Mouse (Mus musculus) neural tube, embryonic 14.5 days (tissue): ENCODE data around the gene Sipa1. TPM values are rescaled to one million over a fixed set of nuclear protein-coding genes. Genes with fewer than 3 reads are reported as not detected.
A peak's percentile ranks its signal among the peaks of the same experiment; 100 is the strongest.
"Not testable (repeated sequence)": the region's sequence is repeated elsewhere in the genome, so short reads cannot be mapped to it uniquely, and the experiment has no call there.

Experiments used
- ATAC-seq: fragments of 200-750 bp; cut with Nextera tagmentation; 2 replicates; pipeline ENCODE4 v1.8.0; 2017; ENCODE audit warnings: low read depth, mild to moderate bottlenecking, moderate TSS enrichment, moderate library complexity
- H3K27ac ChIP-seq: fragments of 300-500 bp; sonication (generic); 2 replicates; pipeline ENCODE4 v1.5.1; 2014; ENCODE audit warnings: low read depth, mild to moderate bottlenecking, control low read depth, low read length, moderate library complexity, mixed read lengths
- H3K27me3 ChIP-seq: fragments of 300-500 bp; sonication (generic); 2 replicates; pipeline ENCODE4 v1.6.1; 2014; ENCODE audit warnings: low read length; ENCODE audit not compliant: control insufficient read depth, insufficient read depth
- H3K36me3 ChIP-seq: fragments of 300-500 bp; sonication (generic); 2 replicates; pipeline ENCODE4 v1.6.1; 2014; ENCODE audit warnings: low read length, mixed read lengths; ENCODE audit not compliant: control insufficient read depth, insufficient read depth
- H3K4me1 ChIP-seq: fragments of 300-500 bp; sonication (generic); 2 replicates; pipeline ENCODE4 v1.6.1; 2014; ENCODE audit warnings: low read length; ENCODE audit not compliant: control insufficient read depth, insufficient read depth
- H3K4me2 ChIP-seq: fragments of 300-500 bp; sonication (generic); 2 replicates; pipeline ENCODE4 v1.6.1; 2014; ENCODE audit warnings: mild to moderate bottlenecking, low read depth, low read length, control low read depth
- H3K4me3 ChIP-seq: fragments of 300-500 bp; sonication (generic); 2 replicates; pipeline ENCODE4 v1.5.1; 2014; ENCODE audit warnings: low read depth, low read length, control low read depth, mixed read lengths
- H3K9ac ChIP-seq: fragments of 300-500 bp; sonication (generic); replicated peaks from 2 replicates; pipeline ENCODE4 v1.6.1; 2014; ENCODE audit warnings: low read depth, mild to moderate bottlenecking, control low read depth, low read length, mixed read lengths
- H3K9me3 ChIP-seq: fragments of 300-500 bp; sonication (generic); 2 replicates; pipeline ENCODE4 v1.6.1; 2016; ENCODE audit warnings: low read length; ENCODE audit not compliant: control insufficient read depth
- WGBS: fragments of 180-500 bp; shearing (Covaris S2); extraction: QIAGEN DNeasy Blood & Tissue Kit; methylation state at CpG from one replicate; pipeline ENCODE4 v1.1.7; 2014; 5-methylcytosine and 5-hydroxymethylcytosine counted together
- polyA plus RNA-seq: library from polyadenylated mRNA; unstranded; fragments of >200 nt; fragmentation: Nextera tagmentation; extraction: Ambion mirVana; gene quantifications from 2 replicates; pipeline ENCODE4 v1.2.1, GENCODE M21; 2014

The Sipa1 gene
- polyA plus RNA-seq, 1 experiment from 2014 or later, result 7.7 TPM

- Histone ChIP-seq H3K9ac (peak within 1 kb of the TSS; percentile 81), H3K4me2 (peak within 1 kb of the TSS; percentile 95), H3K36me3 (peaks cover 40% of the 10 kb centered on the region), H3K27me3 (no peaks in the 10 kb centered on the region), H3K4me3 (peak within 1 kb of the TSS; percentile 86), H3K9me3 (no peaks in the 10 kb centered on the region), H3K27ac (peak within 1 kb of the TSS; percentile 82), H3K4me1 (peaks cover 29% of the 10 kb centered on the region)
- WGBS, result under 1% methylated on average over 69 of the region's 69 CpGs
- peak; percentile 96 for ATAC-seq
Measured at GRCm38 (mm10) chr19:5688200-5689087, 24.9 kb upstream of the Sipa1 start, which contains the start of the genes Map3k11 and Pcnx3. Gene Map3k11 (plus strand): TSS chr19:5688742. Gene Pcnx3 (minus strand): TSS chr19:5688908.

- Histone ChIP-seq H3K9me3 (no peaks in the 10 kb centered on the region), H3K36me3 (peaks cover 46% of the 10 kb centered on the region), H3K4me1 (peaks cover 29% of the 10 kb centered on the region), H3K9ac (peak overlapping the region; percentile 81), H3K4me3 (peak overlapping the region; percentile 86), H3K27me3 (no peaks in the 10 kb centered on the region), H3K4me2 (peak overlapping the region; percentile 95), H3K27ac (peak overlapping the region; percentile 82; the same call in 1 of the 2 replicates)
- ATAC-seq, result no peak
- WGBS, result 18% methylated on average over 9 of the region's 9 CpGs
Measured at GRCm38 (mm10) chr19:5687738-5688137, 24.2 kb upstream of the Sipa1 start.

- Histone ChIP-seq H3K4me1 (peaks cover 29% of the 10 kb centered on the region), H3K36me3 (peaks cover 54% of the 10 kb centered on the region)
- WGBS, result 89% methylated on average over 11 of the region's 12 CpGs
- H3K9ac ChIP-seq, H3K27ac ChIP-seq, H3K9me3 ChIP-seq, ATAC-seq, H3K4me3 ChIP-seq, H3K4me2 ChIP-seq, H3K27me3 ChIP-seq: not testable (repeated sequence)
Measured at GRCm38 (mm10) chr19:5686954-5687353, 23.4 kb upstream of the Sipa1 start.

GRCm38 (mm10) chr19:5686437-5686836 is 22.9 kb upstream of the Sipa1 start:
- H3K4me3 ChIP-seq, result no peak overlapping the region
- 95% methylated on average over 13 of the region's 13 CpGs for WGBS
- ATAC-seq, result no peak
- no peak overlapping the region for H3K4me2 ChIP-seq
- no peak overlapping the region for H3K27ac ChIP-seq
- no peaks in the 10 kb centered on the region for H3K27me3 ChIP-seq
- no peaks in the 10 kb centered on the region for H3K9me3 ChIP-seq
- H3K9ac ChIP-seq, result no peak overlapping the region
- H3K36me3 ChIP-seq, result peaks cover 58% of the 10 kb centered on the region
- peaks cover 27% of the 10 kb centered on the region for H3K4me1 ChIP-seq

- peaks cover 21% of the 10 kb centered on the region for H3K4me1 ChIP-seq
- H3K27ac ChIP-seq, result no peak overlapping the region
- 96% methylated on average over 11 of the region's 11 CpGs for whole genome bisulfite sequencing
- H3K9ac ChIP-seq, result no peak overlapping the region
- peaks cover 58% of the 10 kb centered on the region for H3K36me3 ChIP-seq
- no peaks in the 10 kb centered on the region for H3K27me3 ChIP-seq
- no peaks in the 10 kb centered on the region for H3K9me3 ChIP-seq
- H3K4me2 ChIP-seq, result no peak overlapping the region
- no peak for ATAC-seq
- H3K4me3 ChIP-seq, result no peak overlapping the region
Measured at GRCm38 (mm10) chr19:5685861-5686260, 22.4 kb upstream of the Sipa1 start.

GRCm38 (mm10) chr19:5685431-5685830 is 21.9 kb upstream of the Sipa1 start:
- H3K36me3 ChIP-seq, result peaks cover 58% of the 10 kb centered on the region
- no peak overlapping the region for H3K4me2 ChIP-seq
- no peaks in the 10 kb centered on the region for H3K27me3 ChIP-seq
- no peak for ATAC-seq
- H3K9ac ChIP-seq, result no peak overlapping the region
- no peak overlapping the region for H3K27ac ChIP-seq
- WGBS, result 93% methylated on average over 19 of the region's 19 CpGs
- no peak overlapping the region for H3K4me3 ChIP-seq
- no peaks in the 10 kb centered on the region for H3K9me3 ChIP-seq
- H3K4me1 ChIP-seq, result peaks cover 17% of the 10 kb centered on the region

GRCm38 (mm10) chr19:5684985-5685384 is 21.5 kb upstream of the Sipa1 start:
- Histone ChIP-seq H3K9ac (no peak overlapping the region), H3K4me2 (no peak overlapping the region), H3K4me3 (no peak overlapping the region), H3K9me3 (no peaks in the 10 kb centered on the region), H3K27me3 (no peaks in the 10 kb centered on the region), H3K4me1 (peaks cover 12% of the 10 kb centered on the region), H3K36me3 (peaks cover 62% of the 10 kb centered on the region), H3K27ac (no peak overlapping the region)
- no peak for ATAC-seq
- 92% methylated on average over 13 of the region's 13 CpGs for WGBS

GRCm38 (mm10) chr19:5684236-5684635 is 20.7 kb upstream of the Sipa1 start:
- Histone ChIP-seq H3K27ac (no peak overlapping the region), H3K4me3 (no peak overlapping the region), H3K36me3 (peaks cover 70% of the 10 kb centered on the region), H3K27me3 (no peaks in the 10 kb centered on the region), H3K9ac (no peak overlapping the region), H3K9me3 (no peaks in the 10 kb centered on the region), H3K4me2 (no peak overlapping the region), H3K4me1 (peaks cover 8% of the 10 kb centered on the region)
- 93% methylated on average over 12 of the region's 12 CpGs for whole genome bisulfite sequencing
- no peak for ATAC-seq

GRCm38 (mm10) chr19:5680432-5680831 is 16.9 kb upstream of the Sipa1 start:
- no peak overlapping the region for H3K4me2 ChIP-seq
- no peaks in the 10 kb centered on the region for H3K9me3 ChIP-seq
- H3K4me1 ChIP-seq, result no peaks in the 10 kb centered on the region
- H3K4me3 ChIP-seq, result no peak overlapping the region
- no peak for ATAC-seq
- WGBS, result 89% methylated on average over 4 of the region's 4 CpGs
- H3K27ac ChIP-seq, result no peak overlapping the region
- H3K9ac ChIP-seq, result no peak overlapping the region
- H3K27me3 ChIP-seq, result no peaks in the 10 kb centered on the region
- H3K36me3 ChIP-seq, result peaks cover 86% of the 10 kb centered on the region
